Mouse (Mus musculus) activated CD4-positive, CD25-positive, alpha-beta regulatory T cell, adult 4 months (primary cell): ENCODE measurements around the gene Zfp993. TPM values are rescaled to one million over a fixed set of nuclear protein-coding genes. Genes with fewer than 3 reads are reported as not detected.
"Not testable (repeated sequence)": the region's sequence is repeated elsewhere in the genome, so short reads cannot be mapped to it uniquely, and the experiment has no call there.

Experiments used
- ATAC-seq: one replicate; pipeline ENCODE4 v1.8.0; 2017
- polyA plus RNA-seq, 2 experiments: library from polyadenylated mRNA; unstranded; fragments of 100-300 nt; shearing (Covaris generic); gene quantifications; one replicate each; pipeline ENCODE4 v1.2.1; 2017

The Zfp993 gene
- 10 to 100 TPM in 1 of 2 experiments, 1 to 10 TPM in 1; 3.0 to 11.9 TPM for polyA plus RNA-seq

GRCm38 (mm10) chr4:146610774-146611400 is at the start of gene Zfp993:
Gene Zfp993 (plus strand): TSS chr4:146610961.
- ATAC-seq = peak; percentile 87

- peak; percentile 84 for ATAC-seq
Measured at GRCm38 (mm10) chr4:146579905-146580873, 30.6 kb upstream of the Zfp993 start.

- ATAC-seq = not testable (repeated sequence)
Measured at GRCm38 (mm10) chr4:146603578-146604399, 7.0 kb upstream of the Zfp993 start.

GRCm38 (mm10) chr4:146644367-146644766 is 33.6 kb downstream of the Zfp993 start:
- ATAC-seq = not testable (repeated sequence)

- ATAC-seq = not testable (repeated sequence)
Measured at GRCm38 (mm10) chr4:146649641-146650040, 38.9 kb downstream of the Zfp993 start.

- ATAC-seq = not testable (repeated sequence)
Measured at GRCm38 (mm10) chr4:146650115-146650514, 39.4 kb downstream of the Zfp993 start.

GRCm38 (mm10) chr4:146650639-146651038 is 39.9 kb downstream of the Zfp993 start:
- not testable (repeated sequence) for ATAC-seq

Other genes starting within 250 kb of the Zfp993 start
- gene Zfp992, start 161.9 kb upstream of the Zfp993 start, polyA plus RNA-seq = 1 to 10 TPM; 2.3 to 3.0 TPM
- gene Zfp981, start 108.9 kb upstream of the Zfp993 start, polyA plus RNA-seq = under 1 TPM in 1 of 2 experiments, not detected in 1; 0.15 TPM